Mouse (Mus musculus): ENCODE results near the gene Dcun1d1. TPM values are rescaled to one million over a fixed set of nuclear protein-coding genes. Genes with fewer than 3 reads are reported as not detected.

Gene Dcun1d1
- polyA plus RNA-seq, 1 experiment: 40.7 TPM

Other genes with a start within 250 kb of the Dcun1d1 start
- 226 and 256 TPM in 2 replicates for gene Atp11b, start 183.3 kb downstream of the Dcun1d1 start, polyA plus RNA-seq (2012; rRNA removed)
- gene Mccc1, start 63.2 kb upstream of the Dcun1d1 start, polyA plus RNA-seq (2012; rRNA removed): 27.9 and 32.3 TPM in 2 replicates
- not detected in 2 replicates for gene Ccdc144b, start 116.1 kb upstream of the Dcun1d1 start, polyA plus RNA-seq (2012; rRNA removed)
- 41.7 and 47.1 TPM in 2 replicates for gene Acad9, start 128.5 kb upstream of the Dcun1d1 start, polyA plus RNA-seq (2012; rRNA removed)
- gene D3Ertd254e, start 213.6 kb upstream of the Dcun1d1 start, polyA plus RNA-seq (2012; rRNA removed): 5.3 and 6.2 TPM in 2 replicates